Mouse (Mus musculus) myocyte (in vitro differentiated cells): ENCODE data around the gene Taf3. TPM values are rescaled to one million over a fixed set of nuclear protein-coding genes. Genes with fewer than 3 reads are reported as not detected.

Source experiments
- H3K27me3 ChIP-seq: one replicate; pipeline ENCODE4 v1.6.1; 2011; ENCODE audit not compliant: control insufficient read depth, insufficient read depth, insufficient read length
- H3K36me3 ChIP-seq: one replicate; pipeline ENCODE4 v1.6.1; 2011; ENCODE audit not compliant: control insufficient read depth, insufficient read depth
- H3K4me2 ChIP-seq: one replicate; pipeline ENCODE4 v1.6.1; 2011; ENCODE audit warnings: low read depth, control low read depth
- H3K4me3 ChIP-seq: one replicate; pipeline ENCODE4 v1.5.1; 2011; ENCODE audit warnings: mild to moderate bottlenecking, control low read depth, moderate library complexity
- H3K79me2 ChIP-seq: one replicate; pipeline ENCODE4 v1.6.1; 2011; ENCODE audit not compliant: control insufficient read depth, insufficient read depth
- H3ac ChIP-seq: one replicate; pipeline ENCODE4 v1.6.1; 2011; ENCODE audit not compliant: control insufficient read depth, insufficient read length
- CEBPB ChIP-seq: IDR thresholded peaks from 2 replicates; pipeline ENCODE4 v1.6.1; 2011; ENCODE audit warnings: mild to moderate bottlenecking, moderate library complexity; ENCODE audit not compliant: poor library complexity, insufficient read depth, severe bottlenecking
- E2F4 ChIP-seq: IDR thresholded peaks from one replicate; pipeline ENCODE4 v1.6.1; 2011; ENCODE audit warnings: mild to moderate bottlenecking, control low read depth, moderate library complexity; ENCODE audit not compliant: insufficient read depth
- MAX ChIP-seq: IDR thresholded peaks from one replicate; pipeline ENCODE4 v1.6.1; 2011; ENCODE audit warnings: low read depth, mild to moderate bottlenecking, control low read depth
- MYOD1 ChIP-seq, 3 experiments: IDR thresholded peaks; one replicate each; pipeline ENCODE4 v1.6.1; 2011; ENCODE audit warnings: control low read depth in 2 of 3, low read depth in 2 of 3, mild to moderate bottlenecking in 2 of 3, moderate library complexity in 1 of 3; ENCODE audit not compliant: insufficient read length in 2 of 3, control insufficient read depth in 1 of 3
- MYOG ChIP-seq, 3 experiments: IDR thresholded peaks; one replicate each; pipeline ENCODE4 v1.6.1; 2011; ENCODE audit warnings: control low read depth in 2 of 3, low read depth in 2 of 3, mild to moderate bottlenecking in 2 of 3; ENCODE audit not compliant: insufficient read length in 2 of 3, control insufficient read depth in 1 of 3, insufficient read depth in 1 of 3
- POLR2A ChIP-seq: IDR thresholded peaks from one replicate; pipeline ENCODE4 v1.6.1; 2011; ENCODE audit warnings: low read depth, mild to moderate bottlenecking, control low read depth, moderate library complexity; ENCODE audit not compliant: insufficient read length
- POLR2AphosphoS2 ChIP-seq: IDR thresholded peaks from one replicate; pipeline ENCODE4 v1.6.1; 2011; ENCODE audit warnings: low read depth, control low read depth; ENCODE audit not compliant: insufficient read length
- REST ChIP-seq: IDR thresholded peaks from one replicate; pipeline ENCODE4 v1.6.1; 2011; ENCODE audit warnings: mild to moderate bottlenecking, control low read depth, moderate library complexity; ENCODE audit not compliant: insufficient read depth, insufficient read length
- SRF ChIP-seq: IDR thresholded peaks from one replicate; pipeline ENCODE4 v1.6.1; 2011; ENCODE audit warnings: low read depth; ENCODE audit not compliant: control insufficient read depth, insufficient read length
- TCF12 ChIP-seq: IDR thresholded peaks from one replicate; pipeline ENCODE4 v1.6.1; 2011; ENCODE audit warnings: mild to moderate bottlenecking, control low read depth; ENCODE audit not compliant: poor library complexity, insufficient read depth, severe bottlenecking
- TCF3 ChIP-seq: IDR thresholded peaks from one replicate; pipeline ENCODE4 v1.6.1; 2011; ENCODE audit warnings: low read depth, control low read depth; ENCODE audit not compliant: insufficient read length
- USF1 ChIP-seq: IDR thresholded peaks from one replicate; pipeline ENCODE4 v1.6.1; 2011; ENCODE audit warnings: low read depth, mild to moderate bottlenecking, control low read depth, moderate library complexity
- polyA plus RNA-seq: library from polyadenylated mRNA; unstranded; fragments of >200 nt; fragmentation: generic; extraction: Trizol; gene quantifications from one replicate; pipeline ENCODE4 v1.2.1, GENCODE M21; 2012; ENCODE audit warnings: missing spikeins

Gene Taf3
- polyA plus RNA-seq, 1 experiment = 6.6 TPM

DNA sequence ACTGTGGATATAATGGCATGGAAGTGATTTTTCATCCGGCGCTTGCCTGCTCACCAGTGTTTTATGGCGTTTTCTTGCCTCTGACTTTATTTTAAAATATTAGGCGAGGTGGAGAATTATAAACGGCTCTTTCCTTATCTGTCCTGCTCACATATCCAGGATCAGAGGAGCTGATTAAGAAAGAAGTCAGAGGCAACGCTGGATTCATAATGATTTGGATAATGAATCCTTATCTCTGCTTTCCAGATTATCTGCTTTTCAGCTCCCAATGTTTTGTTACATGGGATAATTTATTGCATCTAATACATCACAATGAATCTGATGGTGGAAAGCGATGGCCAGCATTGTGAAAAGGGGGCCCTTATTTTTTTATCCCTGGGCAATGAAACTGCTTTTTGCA, 155.9 kb downstream of the Taf3 start:
- Histone ChIP-seq H3K4me3 (no peak overlapping the region), H3K79me2 (no peaks in the 10 kb centered on the region), H3K4me2 (no peak overlapping the region), H3ac (no peak overlapping the region), H3K27me3 (no peaks in the 10 kb centered on the region), H3K36me3 (no peaks in the 10 kb centered on the region)
- TF ChIP-seq POLR2A = no peak
- no peak for TF ChIP-seq TCF3
- no peak for TF ChIP-seq SRF

DNA sequence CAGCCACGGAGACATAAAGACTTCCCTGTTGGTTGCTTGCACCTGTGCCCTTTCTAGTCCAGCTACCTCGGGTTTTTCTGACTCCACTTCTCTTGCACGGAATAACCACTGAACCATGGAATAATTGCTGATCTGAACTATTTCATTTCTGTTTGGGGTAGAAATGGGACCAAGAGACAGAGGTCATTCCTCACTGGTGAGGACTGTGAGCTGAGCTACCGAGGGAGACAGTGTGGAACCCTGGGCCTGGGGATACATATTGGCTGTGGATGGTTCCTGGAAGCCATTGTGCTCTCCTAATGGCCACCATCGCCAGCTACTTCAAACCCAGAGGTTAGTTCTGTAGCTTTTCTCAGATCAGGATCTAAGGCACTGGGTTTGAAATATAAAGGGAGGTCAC, 157.5 kb downstream of the Taf3 start:
- H3ac ChIP-seq = no peak overlapping the region
- H3K27me3 ChIP-seq = no peaks in the 10 kb centered on the region
- H3K4me2 ChIP-seq = no peak overlapping the region
- H3K36me3 ChIP-seq = no peaks in the 10 kb centered on the region
- TF ChIP-seq MAX (no peak), E2F4 (no peak), TCF3 (no peak), POLR2A (no peak), MYOG (IDR thresholded peaks at IDR 0.05; ENCODE audit: control insufficient read depth in 1 of 3, insufficient read depth in 1 of 3, insufficient read length in 2 of 3, low read depth in 2 of 3) (no peak), REST (no peak), TCF12 (no peak), USF1 (no peak), POLR2AphosphoS2 (no peak), MYOD1 (IDR thresholded peaks at IDR 0.05; ENCODE audit: control insufficient read depth in 1 of 3, insufficient read length in 2 of 3, low read depth in 2 of 3) (no peak), SRF (no peak), CEBPB (no peak)
- H3K79me2 ChIP-seq = no peaks in the 10 kb centered on the region
- no peak overlapping the region for H3K4me3 ChIP-seq

DNA sequence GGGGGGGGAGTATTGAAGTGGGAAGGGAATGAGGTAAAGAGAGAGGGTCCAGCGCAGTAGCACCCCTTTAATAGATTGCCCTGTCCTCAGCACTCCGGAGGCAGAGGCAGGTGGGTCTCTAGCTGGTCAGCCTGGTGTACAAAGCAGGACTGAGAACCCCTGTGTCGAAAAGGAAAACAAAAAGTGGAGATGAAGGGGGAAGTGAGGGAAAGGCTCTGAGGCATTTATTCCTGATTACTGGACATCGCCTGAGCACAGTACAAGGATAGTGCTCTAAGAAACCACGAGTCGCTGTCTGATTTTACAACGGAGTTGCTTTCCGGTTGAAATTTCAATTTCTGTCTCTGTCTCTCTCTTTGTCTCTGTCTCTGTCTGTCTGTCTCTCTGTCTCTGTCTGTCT, 158.1 kb downstream of the Taf3 start:
- no peak overlapping the region for H3ac ChIP-seq
- H3K4me2 ChIP-seq = no peak overlapping the region
- H3K79me2 ChIP-seq = no peaks in the 10 kb centered on the region
- H3K27me3 ChIP-seq = no peaks in the 10 kb centered on the region
- H3K36me3 ChIP-seq = no peaks in the 10 kb centered on the region
- TF ChIP-seq REST (no peak), E2F4 (no peak), TCF3 (no peak), USF1 (no peak)
- H3K4me3 ChIP-seq = no peak overlapping the region

GRCm38 (mm10) chr2:9889651-9890183, 158.7 kb downstream of the Taf3 start, which contains the start of gene Gata3:
Gene Gata3, minus strand, starts transcription at chr2:9890034.
- Histone ChIP-seq H3K27me3 (no peaks in the 10 kb centered on the region), H3K4me2 (peak within 1 kb of the TSS; percentile 24), H3K79me2 (no peaks in the 10 kb centered on the region), H3K4me3 (no peak within 1 kb of the TSS), H3ac (no peak within 1 kb of the TSS), H3K36me3 (no peaks in the 10 kb centered on the region)
- no peak for TF ChIP-seq MYOD1 (IDR thresholded peaks at IDR 0.05; ENCODE audit: control insufficient read depth in 1 of 3, insufficient read length in 2 of 3, low read depth in 2 of 3)
- no peak for TF ChIP-seq POLR2AphosphoS2
- no peak for TF ChIP-seq USF1
- no peak for TF ChIP-seq SRF

DNA sequence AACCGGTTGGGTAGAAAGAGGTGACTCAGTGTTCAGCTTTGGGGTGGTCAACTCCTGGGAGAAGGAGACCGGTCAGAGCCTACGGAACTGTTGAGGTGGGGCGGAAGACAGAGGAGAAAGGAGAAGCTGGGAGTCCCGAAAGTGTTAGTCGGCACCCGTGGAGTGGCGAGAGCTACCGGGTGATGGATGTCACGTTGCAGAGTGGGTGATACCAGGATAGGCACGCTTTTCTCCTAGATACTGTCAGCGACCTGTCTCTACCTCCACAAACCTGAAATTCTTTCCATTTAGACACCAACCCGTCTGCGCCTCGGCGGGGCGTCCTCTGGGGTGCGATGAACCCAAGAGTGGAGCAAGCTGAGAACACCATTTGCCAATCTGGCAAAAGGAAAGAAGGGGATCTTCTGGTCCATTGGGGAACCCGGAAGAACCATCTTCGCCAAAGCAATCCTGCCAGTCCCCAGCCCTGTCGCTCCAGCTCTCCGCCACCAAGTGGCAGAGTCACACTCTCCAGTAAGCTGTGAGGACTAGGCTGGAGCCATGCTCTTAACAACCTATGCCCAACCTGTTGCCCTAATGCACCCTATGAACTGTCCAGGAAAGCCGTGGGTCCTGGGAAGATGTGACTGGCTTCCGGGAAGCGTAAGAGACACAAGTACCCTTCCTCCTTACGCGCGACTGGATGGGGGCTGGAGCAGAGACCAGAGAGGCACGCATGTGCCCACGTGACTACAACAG, 159.3 kb downstream of the Taf3 start, which contains the start of gene 9230102O04Rik:
Gene 9230102O04Rik (minus strand): TSS at position 628 of the 738 bp plus-strand sequence.
- peak within 1 kb of the TSS; percentile 24 for H3K4me2 ChIP-seq
- no peaks in the 10 kb centered on the region for H3K79me2 ChIP-seq
- no peaks in the 10 kb centered on the region for H3K27me3 ChIP-seq
- H3ac ChIP-seq = no peak within 1 kb of the TSS
- no peaks in the 10 kb centered on the region for H3K36me3 ChIP-seq
- no peak for TF ChIP-seq MYOD1 (IDR thresholded peaks at IDR 0.05; ENCODE audit: control insufficient read depth in 1 of 3, insufficient read length in 2 of 3, low read depth in 2 of 3)
- TF ChIP-seq TCF12 = no peak
- no peak for TF ChIP-seq MYOG (IDR thresholded peaks at IDR 0.05; ENCODE audit: control insufficient read depth in 1 of 3, insufficient read depth in 1 of 3, insufficient read length in 2 of 3, low read depth in 2 of 3)
- TF ChIP-seq POLR2A = no peak
- no peak for TF ChIP-seq TCF3
- TF ChIP-seq USF1 = no peak
- TF ChIP-seq MAX = no peak
- TF ChIP-seq SRF = no peak
- no peak for TF ChIP-seq POLR2AphosphoS2
- no peak within 1 kb of the TSS for H3K4me3 ChIP-seq
